Mouse (Mus musculus): Measurements from ENCODE around the gene Ubap2l. TPM values are rescaled to one million over a fixed set of nuclear protein-coding genes. Genes with fewer than 3 reads are reported as not detected.

The Ubap2l gene
- polyA plus RNA-seq, 1 experiment from 2014 or later = 157 TPM

DNA sequence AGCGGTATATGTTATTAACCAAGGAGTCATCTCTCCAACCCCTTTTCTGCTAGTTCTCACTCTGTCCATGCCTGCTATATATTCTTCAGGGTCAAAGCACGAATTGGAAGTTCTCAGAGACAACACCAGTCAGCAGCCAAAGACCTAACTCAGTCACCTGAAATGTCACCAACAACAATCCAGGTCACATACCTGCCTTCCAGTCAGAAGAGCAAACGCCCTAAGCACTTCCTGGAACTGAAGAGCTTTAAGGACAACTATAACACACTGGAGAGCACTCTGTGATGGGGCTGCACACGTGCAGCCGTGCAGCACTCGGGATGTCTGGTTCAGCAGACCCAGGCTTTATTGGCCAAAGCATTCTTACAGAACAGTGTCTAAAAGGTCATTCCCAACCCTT lies 9.1 kb upstream of the Ubap2l start:
- H3K9ac ChIP-seq = no peak overlapping the region
- no peak for ATAC-seq (ENCODE audit: low FRiP score)
- no peak overlapping the region for H3K27ac ChIP-seq
- no peak overlapping the region for H3K4me2 ChIP-seq
- 95% methylated on average over 6 of the region's 6 CpGs for WGBS
- no peaks in the 10 kb centered on the region for H3K9me3 ChIP-seq
- peaks cover 75% of the 10 kb centered on the region for H3K36me3 ChIP-seq
- H3K4me1 ChIP-seq (replicated peaks) = no peaks in the 10 kb centered on the region
- no peaks in the 10 kb centered on the region for H3K27me3 ChIP-seq
- H3K4me3 ChIP-seq = no peak overlapping the region

DNA sequence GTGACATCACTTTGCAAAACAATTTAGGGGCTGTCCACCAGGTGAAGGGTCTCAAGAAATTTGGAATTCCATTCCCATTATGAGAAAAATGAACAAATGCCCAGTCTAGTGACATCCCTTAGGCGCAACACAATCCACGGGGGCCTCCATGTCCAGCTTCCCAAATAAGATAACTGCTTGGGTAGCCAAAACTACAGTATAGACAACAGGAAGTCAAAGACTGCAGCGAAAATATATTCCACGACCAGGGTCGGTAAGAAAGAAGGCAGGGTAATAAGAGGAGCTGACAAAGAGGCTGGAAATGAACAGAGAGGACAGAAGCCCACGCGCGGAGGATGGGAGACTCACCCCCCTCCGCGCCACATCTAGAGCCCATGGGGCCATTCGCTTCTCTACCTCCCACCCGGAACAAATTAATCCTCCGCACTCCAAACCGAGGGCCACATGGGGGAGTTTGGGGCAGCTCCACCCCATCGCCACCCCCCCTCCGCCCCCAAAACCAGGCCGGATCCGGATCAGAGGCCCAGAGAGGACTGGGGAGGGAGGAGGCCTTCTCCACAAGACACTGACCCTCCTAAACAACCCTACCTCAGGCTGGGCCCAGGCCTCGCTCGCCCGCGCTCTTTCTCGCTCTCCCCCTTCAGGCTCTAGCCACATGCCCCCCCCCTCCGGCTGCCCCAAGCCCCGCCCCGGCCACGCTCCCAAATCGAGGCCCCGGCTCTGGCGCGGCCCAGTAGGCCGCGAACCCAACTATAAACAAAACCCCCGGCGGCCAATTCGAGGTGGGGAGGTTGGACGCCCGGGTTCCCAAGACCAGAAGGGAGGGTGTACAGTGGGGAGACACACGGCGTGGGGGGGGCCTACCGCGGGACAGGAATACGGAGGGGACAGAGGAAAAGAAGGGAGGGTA lies 732 bp downstream of the Ubap2l start, which contains the start of gene 4933434E20Rik:
4933434E20Rik (plus strand) TSS at position 196 of the 910 bp plus-strand sequence.
- Histone ChIP-seq H3K4me1 (replicated peaks) (peaks cover 45% of the 10 kb centered on the region), H3K9me3 (no peaks in the 10 kb centered on the region), H3K4me2 (peak within 1 kb of the TSS; percentile 81), H3K36me3 (peaks cover 24% of the 10 kb centered on the region), H3K9ac (peak within 1 kb of the TSS; percentile 97), H3K4me3 (peak within 1 kb of the TSS; percentile 87), H3K27ac (peak within 1 kb of the TSS; percentile 95), H3K27me3 (no peaks in the 10 kb centered on the region)
- ATAC-seq (ENCODE audit: low FRiP score) = peak; percentile 85
- WGBS = 0% methylated on average over 41 of the region's 43 CpGs

DNA sequence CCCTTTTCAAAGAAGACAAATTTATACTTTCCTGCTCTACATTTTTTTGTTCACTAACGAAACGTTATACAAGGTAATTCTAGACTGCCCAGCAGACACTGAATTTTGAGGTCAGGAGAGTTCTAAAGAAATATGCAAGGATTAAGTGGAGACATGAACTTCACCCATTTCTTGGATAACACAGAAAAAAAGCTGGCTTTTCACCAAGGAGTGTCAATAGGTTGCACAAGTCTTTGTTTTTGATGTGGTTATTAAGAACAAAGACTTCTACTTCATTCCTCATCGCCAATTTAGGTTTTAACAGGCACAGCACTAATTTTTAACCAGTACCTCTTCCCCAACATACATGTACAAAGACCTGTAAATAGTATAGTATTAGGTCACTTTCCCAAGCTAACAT lies 2.7 kb downstream of the Ubap2l start:
- peaks cover 32% of the 10 kb centered on the region for H3K4me1 ChIP-seq (replicated peaks)
- 74% methylated on average over 3 of the region's 3 CpGs for WGBS
- no peaks in the 10 kb centered on the region for H3K27me3 ChIP-seq
- H3K9ac ChIP-seq = no peak overlapping the region
- H3K4me3 ChIP-seq = no peak overlapping the region
- no peak overlapping the region for H3K4me2 ChIP-seq
- H3K9me3 ChIP-seq = no peaks in the 10 kb centered on the region
- peaks cover 24% of the 10 kb centered on the region for H3K36me3 ChIP-seq
- no peak for ATAC-seq (ENCODE audit: low FRiP score)
- no peak overlapping the region for H3K27ac ChIP-seq

DNA sequence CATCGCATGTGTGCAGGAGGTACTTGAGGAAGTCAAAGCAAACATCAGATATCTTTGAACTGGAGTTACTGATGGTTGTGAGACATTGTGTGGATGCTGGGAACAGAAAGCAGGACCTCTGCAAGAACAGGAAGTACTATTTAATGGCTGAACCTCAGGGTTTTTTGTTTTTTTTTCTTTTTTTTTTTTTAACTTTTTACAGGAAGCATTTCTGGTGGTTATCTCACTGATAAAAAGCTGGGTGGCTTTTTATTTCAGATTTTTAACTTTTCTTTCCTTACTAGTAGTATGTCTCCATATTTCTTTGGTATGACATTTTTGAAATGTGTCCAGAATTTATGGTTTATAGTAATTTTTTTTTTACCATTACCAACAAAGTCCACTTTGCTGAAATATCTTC lies 16.2 kb downstream of the Ubap2l start:
- no peak overlapping the region for H3K4me2 ChIP-seq
- H3K27me3 ChIP-seq = no peaks in the 10 kb centered on the region
- H3K4me3 ChIP-seq = no peak overlapping the region
- H3K27ac ChIP-seq = no peak overlapping the region
- no peak overlapping the region for H3K9ac ChIP-seq
- 95% methylated on average over 1 of the region's 1 CpGs for WGBS
- peaks cover 73% of the 10 kb centered on the region for H3K36me3 ChIP-seq
- no peaks in the 10 kb centered on the region for H3K4me1 ChIP-seq (replicated peaks)
- ATAC-seq (ENCODE audit: low FRiP score) = no peak
- H3K9me3 ChIP-seq = no peaks in the 10 kb centered on the region

DNA sequence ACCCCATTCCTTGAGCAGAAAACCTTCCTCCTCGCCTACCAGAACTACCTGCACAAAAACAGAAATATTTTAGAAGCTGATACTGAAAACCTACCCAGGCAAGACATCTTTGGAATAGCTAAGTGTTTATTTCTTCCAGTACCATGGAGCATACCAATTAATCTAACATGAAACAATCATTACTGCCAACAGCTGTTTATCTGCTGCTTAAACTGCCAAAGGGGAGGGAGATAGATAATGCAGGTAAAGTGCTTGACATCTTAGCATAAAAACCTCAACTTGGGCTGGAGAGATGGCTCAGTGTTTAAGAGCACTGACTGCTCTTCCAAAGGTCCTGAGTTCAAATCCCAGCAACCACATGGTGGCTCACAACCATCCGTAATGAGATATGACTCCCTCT lies 17.8 kb downstream of the Ubap2l start:
- Histone ChIP-seq H3K36me3 (peaks cover 75% of the 10 kb centered on the region), H3K9me3 (no peaks in the 10 kb centered on the region), H3K27ac (no peak overlapping the region), H3K4me1 (replicated peaks) (no peaks in the 10 kb centered on the region), H3K27me3 (no peaks in the 10 kb centered on the region), H3K4me2 (no peak overlapping the region), H3K4me3 (no peak overlapping the region), H3K9ac (no peak overlapping the region)
- ATAC-seq (ENCODE audit: low FRiP score) = no peak
- 95% methylated on average over 2 of the region's 2 CpGs for WGBS

DNA sequence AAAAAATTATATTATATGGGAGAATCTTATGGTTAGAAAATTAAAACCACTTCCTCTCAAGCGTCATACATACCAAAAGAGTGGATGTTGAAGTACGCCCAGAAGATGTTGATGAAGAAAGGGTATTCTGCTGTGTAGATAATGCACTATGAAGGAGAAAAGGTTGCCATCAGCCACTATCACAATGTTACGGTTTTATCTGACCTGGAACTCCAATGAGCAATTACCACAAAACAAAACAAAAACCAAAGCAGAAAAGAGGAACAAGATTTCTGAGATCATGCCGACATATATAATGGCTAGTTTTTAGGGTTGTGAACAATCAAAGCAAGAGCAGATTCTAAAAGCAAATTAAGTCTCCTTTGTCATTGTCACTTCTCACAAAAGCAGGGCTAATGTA lies 35.8 kb downstream of the Ubap2l start:
- no peaks in the 10 kb centered on the region for H3K9me3 ChIP-seq
- no peak overlapping the region for H3K4me3 ChIP-seq
- no peaks in the 10 kb centered on the region for H3K4me1 ChIP-seq (replicated peaks)
- no peak overlapping the region for H3K9ac ChIP-seq
- peaks cover 96% of the 10 kb centered on the region for H3K36me3 ChIP-seq
- H3K27me3 ChIP-seq = no peaks in the 10 kb centered on the region
- no peak overlapping the region for H3K4me2 ChIP-seq
- 88% methylated on average over 4 of the region's 4 CpGs for WGBS
- H3K27ac ChIP-seq = no peak overlapping the region
- ATAC-seq (ENCODE audit: low FRiP score) = no peak

DNA sequence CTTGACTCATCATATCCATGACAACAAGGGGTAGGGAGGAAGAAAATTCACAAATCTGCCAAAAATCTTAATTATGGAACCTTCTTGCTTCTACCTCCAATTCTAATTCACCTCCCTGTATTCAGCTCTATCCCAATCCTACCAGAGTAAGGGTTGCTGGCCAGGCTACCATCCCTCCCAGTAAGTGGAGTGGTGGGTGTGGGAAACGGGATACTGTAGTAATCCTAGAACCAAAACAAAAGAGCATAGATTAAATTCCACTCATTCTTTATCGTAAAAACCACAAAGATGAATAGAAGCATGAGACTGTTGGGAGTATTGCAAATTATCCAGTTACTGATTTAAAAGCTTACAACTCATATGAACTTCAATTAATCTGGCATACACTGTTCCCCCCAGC lies 42.1 kb downstream of the Ubap2l start:
- no peak overlapping the region for H3K9ac ChIP-seq
- no peak overlapping the region for H3K4me2 ChIP-seq
- no peaks in the 10 kb centered on the region for H3K27me3 ChIP-seq
- H3K9me3 ChIP-seq = no peaks in the 10 kb centered on the region
- H3K4me1 ChIP-seq (replicated peaks) = no peaks in the 10 kb centered on the region
- no peak for ATAC-seq (ENCODE audit: low FRiP score)
- no peak overlapping the region for H3K27ac ChIP-seq
- no peak overlapping the region for H3K4me3 ChIP-seq
- H3K36me3 ChIP-seq = peaks cover 96% of the 10 kb centered on the region
- 98% methylated on average over 2 of the region's 2 CpGs for WGBS

DNA sequence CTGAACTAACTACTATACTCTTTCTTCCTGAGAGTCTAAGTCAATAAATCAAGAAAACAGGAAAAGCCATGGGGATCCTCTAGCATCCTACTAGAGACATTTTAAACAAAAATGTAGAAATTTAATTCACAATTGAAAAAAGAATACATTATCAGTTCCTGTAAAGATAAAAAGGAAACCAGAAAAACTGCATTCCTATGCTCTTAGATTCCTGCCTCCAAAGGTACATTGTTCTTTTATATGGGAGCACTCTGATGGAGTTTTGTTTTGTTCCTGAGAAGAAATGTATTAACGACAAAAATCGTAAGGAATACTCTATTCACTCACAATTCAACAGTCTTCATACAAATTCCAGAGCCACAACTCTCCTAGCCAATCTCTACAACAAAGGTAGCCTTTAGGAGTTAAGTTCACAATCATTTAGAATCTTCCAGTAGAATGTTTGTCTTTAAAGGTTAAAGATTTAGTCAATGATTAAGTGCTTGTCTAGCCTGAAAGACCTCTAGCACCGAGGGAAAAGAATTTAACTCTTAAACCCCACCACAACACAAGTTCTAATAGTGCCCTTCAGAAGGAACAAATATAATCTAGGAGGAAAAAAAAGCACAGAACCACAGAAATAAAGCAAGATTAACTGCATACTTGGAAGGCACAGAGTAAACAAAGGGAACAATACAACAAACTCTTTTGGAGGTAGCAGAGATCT lies 48.2 kb downstream of the Ubap2l start:
- no peak for ATAC-seq (ENCODE audit: low FRiP score)
- no peak overlapping the region for H3K9ac ChIP-seq
- H3K36me3 ChIP-seq = peaks cover 78% of the 10 kb centered on the region
- WGBS = 74% methylated on average over 3 of the region's 3 CpGs
- peaks cover 6% of the 10 kb centered on the region for H3K4me1 ChIP-seq (replicated peaks)
- no peaks in the 10 kb centered on the region for H3K27me3 ChIP-seq
- H3K9me3 ChIP-seq = no peaks in the 10 kb centered on the region
- no peak overlapping the region for H3K4me2 ChIP-seq
- H3K27ac ChIP-seq = no peak overlapping the region
- H3K4me3 ChIP-seq = no peak overlapping the region

DNA sequence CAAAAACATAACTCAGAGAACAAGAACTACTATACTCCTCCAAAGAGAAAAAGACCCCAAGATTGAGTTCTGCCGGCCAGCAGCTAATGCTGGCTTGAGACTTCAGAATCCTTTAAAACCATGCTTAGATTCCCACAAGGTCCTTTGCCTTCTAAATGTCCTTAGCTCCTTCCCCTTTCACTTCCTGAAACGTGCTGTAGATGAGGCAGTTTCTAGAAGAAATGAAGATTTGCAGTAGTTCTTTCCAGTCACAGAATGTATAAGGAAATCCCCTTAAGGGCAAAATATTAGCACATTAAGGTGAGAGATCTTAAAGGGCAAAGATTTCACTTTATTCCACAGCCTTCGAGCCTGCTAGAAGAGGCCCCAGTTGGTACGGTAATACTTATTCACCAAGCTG lies 52.6 kb downstream of the Ubap2l start:
- H3K36me3 ChIP-seq = peaks cover 53% of the 10 kb centered on the region
- no peaks in the 10 kb centered on the region for H3K9me3 ChIP-seq
- no peak for ATAC-seq (ENCODE audit: low FRiP score)
- peak overlapping the region; percentile 7; the same call in 1 of the 2 replicates for H3K4me3 ChIP-seq
- peaks cover 24% of the 10 kb centered on the region for H3K4me1 ChIP-seq (replicated peaks)
- WGBS = 92% methylated on average over 4 of the region's 4 CpGs
- H3K9ac ChIP-seq = peak overlapping the region; percentile 91; the same call in 1 of the 2 replicates
- H3K4me2 ChIP-seq = peak overlapping the region; percentile 91
- no peaks in the 10 kb centered on the region for H3K27me3 ChIP-seq
- H3K27ac ChIP-seq = 0 out of 2 replicates have a peak overlapping the region, but pooled peaks have one; percentile 94

DNA sequence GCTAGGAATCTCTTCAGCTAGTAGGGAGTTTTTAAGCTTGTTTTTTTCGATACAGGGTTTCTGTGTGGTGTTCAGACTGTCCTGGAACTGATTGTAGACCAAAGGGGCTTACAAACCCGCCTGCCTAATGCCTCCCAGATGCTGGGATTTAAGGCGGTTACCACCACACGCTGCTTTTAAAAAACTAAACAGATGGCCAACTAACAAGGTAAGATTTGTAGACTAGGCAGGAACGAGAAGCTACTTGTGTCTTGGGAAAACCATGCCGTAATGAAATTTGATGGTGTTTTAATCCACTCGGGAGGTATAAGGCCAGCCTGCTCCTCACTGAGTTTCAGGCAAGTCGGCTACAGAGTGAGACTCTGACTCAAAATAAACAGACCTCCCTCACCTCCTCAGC lies 53.3 kb downstream of the Ubap2l start:
- WGBS = 22% methylated on average over 8 of the region's 8 CpGs
- Histone ChIP-seq H3K27ac (peak overlapping the region; percentile 94), H3K4me2 (peak overlapping the region; percentile 91), H3K36me3 (peaks cover 54% of the 10 kb centered on the region), H3K27me3 (no peaks in the 10 kb centered on the region), H3K4me3 (peak overlapping the region; percentile 79), H3K9ac (peak overlapping the region; percentile 91), H3K4me1 (replicated peaks) (peaks cover 24% of the 10 kb centered on the region), H3K9me3 (no peaks in the 10 kb centered on the region)
- 0 out of 2 replicates have a peak, but pooled peaks have one; percentile 30 for ATAC-seq (ENCODE audit: low FRiP score)

DNA sequence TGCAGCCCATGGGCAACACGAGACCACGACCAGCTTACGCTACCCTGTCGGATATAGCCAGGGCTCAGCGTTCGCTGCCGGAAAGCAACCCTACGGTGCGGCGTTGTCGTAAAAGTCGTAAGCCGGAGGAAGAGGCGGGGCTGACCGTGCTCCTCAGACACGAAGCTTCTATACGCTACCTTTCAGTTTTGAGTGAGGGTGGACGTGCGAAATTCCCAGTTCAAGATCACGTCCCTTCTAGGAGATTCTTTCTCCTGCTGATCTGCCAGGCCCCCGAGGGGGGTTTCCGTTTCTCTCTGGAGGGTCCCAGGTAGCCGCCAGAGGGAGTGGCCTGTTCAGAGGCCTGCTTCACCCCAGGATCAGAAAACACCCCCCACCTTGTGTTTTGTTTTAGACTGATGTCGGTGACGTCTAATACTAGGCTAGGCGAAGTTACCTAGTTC lies 53.8 kb downstream of the Ubap2l start, which contains the start of gene Hax1:
Hax1 (minus strand) TSS at position 169 of the 443 bp plus-strand sequence.
- peak within 1 kb of the TSS; percentile 91 for H3K9ac ChIP-seq
- under 1% methylated on average over 26 of the region's 26 CpGs for WGBS
- H3K4me1 ChIP-seq (replicated peaks) = peaks cover 24% of the 10 kb centered on the region
- H3K36me3 ChIP-seq = peaks cover 56% of the 10 kb centered on the region
- H3K4me2 ChIP-seq = peak within 1 kb of the TSS; percentile 91
- H3K4me3 ChIP-seq = peak within 1 kb of the TSS; percentile 79
- ATAC-seq (ENCODE audit: low FRiP score) = peak; percentile 94
- H3K27me3 ChIP-seq = no peaks in the 10 kb centered on the region
- H3K9me3 ChIP-seq = no peaks in the 10 kb centered on the region
- H3K27ac ChIP-seq = peak within 1 kb of the TSS; percentile 94

DNA sequence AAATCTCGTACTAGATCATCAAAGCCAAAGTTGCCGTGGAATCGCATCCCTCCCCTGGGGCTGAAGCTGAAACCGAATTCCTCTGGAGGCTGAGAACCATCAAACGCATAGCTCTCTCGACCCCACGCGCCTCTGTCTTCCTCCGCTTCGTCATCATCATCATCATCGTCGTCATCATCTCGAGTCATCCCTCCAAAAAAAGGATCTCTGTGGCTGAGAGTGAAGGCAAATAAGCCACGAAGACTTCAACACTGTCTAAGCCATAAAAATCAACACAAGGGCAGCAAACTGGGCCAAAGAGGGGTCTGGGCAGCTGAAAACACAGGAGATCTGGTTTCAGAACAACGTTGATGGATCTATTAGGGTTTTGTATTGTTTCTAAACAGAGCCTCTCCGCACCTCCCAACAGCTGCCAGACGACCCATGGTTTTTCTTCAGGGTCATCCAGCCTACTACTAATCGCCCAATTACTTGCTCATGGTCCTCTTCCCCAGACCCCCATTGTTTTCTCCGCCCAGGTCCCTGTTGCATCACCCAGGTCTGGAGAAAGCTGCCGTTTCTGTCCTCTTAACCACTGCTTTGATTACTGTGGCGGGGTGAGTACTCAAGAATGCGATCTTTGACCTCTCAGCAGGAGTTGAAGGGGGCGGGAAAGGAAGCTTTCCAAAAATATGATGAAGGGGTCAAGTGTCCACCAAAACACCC lies 54.5 kb downstream of the Ubap2l start:
- Histone ChIP-seq H3K27ac (peak overlapping the region; percentile 94), H3K27me3 (no peaks in the 10 kb centered on the region), H3K36me3 (peaks cover 52% of the 10 kb centered on the region), H3K9ac (peak overlapping the region; percentile 91), H3K4me1 (replicated peaks) (peaks cover 24% of the 10 kb centered on the region), H3K4me2 (peak overlapping the region; percentile 91), H3K4me3 (peak overlapping the region; percentile 79), H3K9me3 (no peaks in the 10 kb centered on the region)
- 10% methylated on average over 23 of the region's 23 CpGs for WGBS
- ATAC-seq (ENCODE audit: low FRiP score) = peak; percentile 65
